Mouse (Mus musculus): ENCODE results near the gene Zbtb37. TPM values are rescaled to one million over a fixed set of nuclear protein-coding genes. Genes with fewer than 3 reads are reported as not detected.
"Not testable (repeated sequence)": the region's sequence is repeated elsewhere in the genome, so short reads cannot be mapped to it uniquely, and the experiment has no call there.

Gene Zbtb37
- total RNA-seq, 2 experiments from 2014 or later = 12.8 to 15.8 TPM

DNA sequence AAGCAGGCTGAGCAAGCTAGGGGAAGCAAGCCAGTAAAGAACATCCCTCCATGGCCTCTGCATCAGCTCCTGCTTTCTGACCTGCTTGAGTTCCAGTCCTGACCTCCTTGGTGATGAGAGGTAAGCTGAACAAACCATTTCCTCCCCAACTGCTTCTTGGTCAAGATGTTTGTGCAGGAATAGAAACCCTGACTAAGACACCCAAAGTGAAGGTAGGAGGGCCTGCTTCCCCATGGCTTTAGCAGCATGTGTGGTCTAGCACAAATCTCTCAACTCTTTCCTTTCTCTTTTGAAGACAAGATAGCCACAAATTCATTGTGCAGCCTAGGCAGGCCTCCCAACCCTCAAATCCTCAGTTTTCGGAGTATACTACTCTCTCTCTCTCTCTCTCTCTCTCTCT is 49.9 kb downstream of the Zbtb37 start:
- DNase-seq; intact Hi-C loops (cut with DNase I): not testable (repeated sequence)

DNA sequence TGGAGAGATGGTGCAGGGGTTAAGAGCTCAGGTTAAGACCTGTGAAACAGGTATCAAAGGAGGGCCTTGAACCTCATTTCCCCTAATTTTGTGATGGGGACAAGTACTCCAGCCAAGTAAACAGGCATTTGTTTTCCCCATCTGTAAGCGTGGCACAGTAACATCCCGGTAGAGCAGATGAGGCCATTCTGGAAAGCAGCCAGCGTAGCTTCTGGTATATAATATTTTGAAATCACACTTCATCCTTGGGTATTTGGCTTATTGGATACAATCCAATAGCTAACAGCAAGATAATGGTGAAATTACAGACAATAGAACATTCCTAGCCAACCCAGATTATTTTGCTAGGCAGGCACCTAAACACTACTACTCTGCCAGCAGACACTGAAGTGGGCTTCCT is 51.8 kb downstream of the Zbtb37 start:
- no peak for DNase-seq
- intact Hi-C loops (cut with DNase I) = no loop called here

DNA sequence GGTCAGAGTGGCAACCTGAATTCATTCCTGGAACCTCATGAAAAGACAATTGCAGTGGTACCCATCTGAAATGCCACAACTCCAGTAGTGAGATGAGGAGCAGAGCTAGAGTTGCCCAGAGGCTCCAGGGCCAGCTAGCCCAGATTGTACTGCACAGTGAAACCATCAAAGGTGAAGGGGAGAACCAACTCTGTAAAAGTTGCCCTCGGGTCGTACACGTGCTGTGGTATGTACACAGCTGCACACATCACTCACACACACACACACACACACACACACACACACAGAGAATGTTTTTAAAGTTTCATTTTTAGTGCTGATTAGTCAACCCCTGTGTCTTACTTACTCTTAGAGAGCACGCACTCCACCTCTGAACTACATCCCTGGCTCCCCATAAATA is 53.3 kb downstream of the Zbtb37 start:
- intact Hi-C loops (cut with DNase I) = no loop called here
- no peak for DNase-seq

DNA sequence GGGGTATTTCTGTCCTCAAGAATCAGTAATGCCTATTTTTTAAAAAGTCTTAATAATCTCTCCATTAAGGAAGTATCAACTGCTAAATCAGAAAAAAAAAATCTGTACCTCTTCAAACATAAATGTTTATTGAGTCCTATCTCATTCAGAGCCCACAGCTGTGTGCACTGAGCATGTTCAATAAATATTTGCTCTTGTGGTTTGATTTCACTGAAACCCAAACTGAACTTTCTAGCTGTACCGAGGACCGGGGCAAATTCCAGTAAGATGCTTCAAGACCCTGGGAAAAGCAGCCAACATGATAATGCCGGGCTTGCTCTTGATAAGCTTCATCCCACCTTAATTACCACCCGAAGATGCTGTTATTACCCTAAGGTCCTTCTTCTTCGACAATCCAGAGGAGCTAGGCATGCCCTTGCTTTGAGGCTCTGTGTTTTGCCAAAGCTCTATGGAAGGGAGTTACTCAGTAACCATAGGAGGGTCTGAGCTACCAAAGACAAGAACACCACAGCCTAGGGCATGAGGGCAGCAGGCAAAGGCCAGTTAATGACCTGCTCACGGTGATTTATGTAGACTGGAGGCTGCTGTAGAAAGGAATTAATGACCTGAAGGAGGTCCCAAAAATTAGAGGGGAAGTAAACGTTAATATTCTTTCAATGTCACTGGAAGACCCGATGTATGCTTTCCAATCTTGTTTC is 54.0 kb downstream of the Zbtb37 start:
- no peak for DNase-seq
- intact Hi-C loops (cut with DNase I) = no loop called here

DNA sequence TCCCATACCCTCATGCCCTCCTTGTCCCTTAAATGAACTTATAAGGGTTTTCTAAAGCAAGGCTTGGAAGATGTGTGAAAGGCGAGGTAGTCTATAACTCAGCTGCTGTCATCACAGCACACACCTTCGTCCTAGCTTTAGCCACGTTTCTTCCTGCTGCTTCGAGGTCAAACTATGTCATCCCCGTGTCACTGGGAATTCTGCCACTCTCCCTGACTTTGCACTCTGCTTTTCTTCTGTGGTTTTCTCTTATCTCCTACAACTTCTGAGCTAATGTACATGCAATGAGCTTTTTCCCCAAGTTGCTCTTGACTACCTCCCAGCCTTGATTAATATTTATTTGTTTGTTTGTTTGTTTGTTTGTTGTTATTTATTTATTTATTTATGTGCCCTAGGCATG is 54.6 kb downstream of the Zbtb37 start:
- intact Hi-C loops (cut with DNase I) = no loop called here
- no peak for DNase-seq

DNA sequence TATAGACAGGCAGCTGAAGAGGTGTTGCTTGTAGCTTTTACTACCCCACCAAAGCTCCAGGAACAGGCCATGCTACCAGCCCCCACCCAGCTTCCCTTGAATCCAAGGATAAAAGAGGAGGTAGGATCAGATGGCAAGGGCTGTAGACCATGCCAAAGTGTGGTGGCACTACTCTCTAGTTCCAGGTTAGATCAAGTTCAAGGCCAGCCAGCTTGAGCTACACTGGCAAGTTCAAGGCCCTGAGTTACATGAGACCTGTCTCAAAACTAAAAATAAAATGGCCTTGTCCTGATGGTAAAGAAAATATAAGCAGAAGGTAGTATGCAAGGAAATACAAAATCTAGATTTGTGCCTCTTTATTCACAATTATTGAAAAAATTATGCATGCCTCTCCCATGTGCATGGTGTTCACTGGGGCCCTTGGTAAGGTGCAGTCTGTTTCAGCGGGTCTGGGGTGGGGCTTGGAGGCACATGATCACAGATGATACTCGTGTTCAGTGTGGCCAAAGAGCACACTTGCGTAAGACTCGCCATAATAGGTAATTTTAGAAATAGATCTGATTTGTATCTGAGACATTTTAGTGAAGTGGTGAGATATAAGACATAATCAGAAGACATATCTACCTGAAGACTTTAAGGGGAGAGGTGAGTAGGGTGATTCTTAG is 56.4 kb downstream of the Zbtb37 start, which contains the start of gene Serpinc1:
Gene Serpinc1 (plus strand): TSS at position 515 of the 665 bp plus-strand sequence.
- DNase-seq = no peak
- intact Hi-C loops (cut with DNase I) = loop anchor here (10.0 kb wide), 1 partner anchor 217 kb away; no protein-coding TSS in a partner anchor

DNA sequence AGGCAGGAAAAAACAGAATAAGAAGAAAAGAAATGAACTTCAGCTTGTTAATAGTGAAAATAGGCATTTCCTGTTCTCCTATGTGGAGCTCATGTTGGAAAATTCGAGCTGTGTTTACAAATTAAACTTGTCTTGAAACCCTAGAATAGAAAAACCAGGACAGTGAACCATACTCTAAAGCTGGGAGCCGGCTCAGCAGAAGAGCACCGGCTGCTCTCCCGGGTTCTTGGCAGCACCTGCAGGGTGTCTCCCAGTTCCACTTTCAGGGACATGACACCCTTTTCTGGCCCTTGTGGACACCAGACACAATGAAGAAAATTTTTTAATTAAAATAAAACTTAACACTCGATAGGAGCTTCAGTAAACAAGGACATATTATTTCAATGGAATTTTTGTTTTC is 66.0 kb downstream of the Zbtb37 start:
- intact Hi-C loops (cut with DNase I) = no loop called here
- no peak for DNase-seq

DNA sequence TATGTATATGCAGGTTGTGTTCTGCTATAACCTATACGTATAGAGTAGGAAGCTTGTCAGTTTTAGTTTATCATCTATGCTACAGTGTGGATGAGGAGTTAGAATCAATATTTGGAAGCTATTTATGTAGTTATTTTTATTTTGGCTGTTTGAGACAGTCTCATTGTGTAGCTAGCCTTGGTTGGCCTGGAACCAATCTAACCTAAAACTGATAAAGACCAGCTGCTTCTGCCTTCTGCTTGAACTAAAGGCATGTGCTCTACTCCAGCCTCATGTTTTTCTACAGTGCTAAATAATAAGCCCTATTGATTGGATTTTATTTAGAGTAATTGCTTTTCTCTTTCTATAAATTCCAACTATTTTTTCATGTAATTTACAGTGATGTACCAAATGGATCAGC is 67.4 kb downstream of the Zbtb37 start:
- DNase-seq = no peak
- intact Hi-C loops (cut with DNase I) = no loop called here

DNA sequence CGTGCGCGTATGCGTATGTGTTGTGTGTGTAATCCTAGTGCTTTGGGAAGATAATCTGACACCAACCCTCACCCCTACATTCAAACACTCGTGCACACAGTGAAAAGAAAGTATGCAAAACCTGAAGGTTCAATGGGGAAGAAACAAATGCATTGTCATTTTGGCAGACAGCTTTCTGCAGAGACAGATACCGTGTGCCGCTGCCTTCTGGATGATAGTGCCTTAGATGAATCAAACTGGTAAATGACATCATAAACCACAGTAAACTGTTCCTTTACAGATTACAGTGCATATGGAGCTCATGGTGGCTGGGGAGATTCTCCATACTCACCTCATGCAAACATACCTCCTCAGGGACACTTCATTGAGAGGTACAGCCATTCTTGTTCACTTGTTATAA is 71.5 kb downstream of the Zbtb37 start:
- intact Hi-C loops (cut with DNase I) = no loop called here
- DNase-seq = no peak

Other genes starting within 250 kb of the Zbtb37 start
- gene Rabgap1l, start 241.6 kb downstream of the Zbtb37 start, total RNA-seq (2021) = 10 to 100 TPM; 71.1 to 83.6 TPM
- 10 to 100 TPM; 48.0 to 48.5 TPM for gene Rc3h1, start 128.4 kb downstream of the Zbtb37 start, total RNA-seq (2021)
- gene Serpinc1, start 56.3 kb downstream of the Zbtb37 start, total RNA-seq (2021) = under 1 TPM; 0.31 to 0.41 TPM
- 10 to 100 TPM; 17.4 to 17.6 TPM for gene Dars2, start 35.8 kb upstream of the Zbtb37 start, total RNA-seq (2021)
- gene Cenpl, start 35.9 kb upstream of the Zbtb37 start, total RNA-seq (2021) = 1 to 10 TPM; 1.9 to 2.2 TPM
- 10 to 100 TPM; 11.4 to 12.4 TPM for gene Klhl20, start 96.7 kb upstream of the Zbtb37 start, total RNA-seq (2021)
- 1 to 10 TPM; 2.2 to 3.1 TPM for gene Ankrd45, start 107.8 kb upstream of the Zbtb37 start, total RNA-seq (2021)
- not detected for gene Tex50, start 124.5 kb upstream of the Zbtb37 start, total RNA-seq (2021)
- gene Prdx6, start 216.4 kb upstream of the Zbtb37 start, total RNA-seq (2021) = 100 to 1,000 TPM; 208 to 228 TPM